Mouse (Mus musculus): ENCODE results near the gene Map6. TPM values are rescaled to one million over a fixed set of nuclear protein-coding genes. Genes with fewer than 3 reads are reported as not detected.

The Map6 gene
- polyA plus RNA-seq, 1 experiment from 2014 or later: 6.2 TPM

DNA sequence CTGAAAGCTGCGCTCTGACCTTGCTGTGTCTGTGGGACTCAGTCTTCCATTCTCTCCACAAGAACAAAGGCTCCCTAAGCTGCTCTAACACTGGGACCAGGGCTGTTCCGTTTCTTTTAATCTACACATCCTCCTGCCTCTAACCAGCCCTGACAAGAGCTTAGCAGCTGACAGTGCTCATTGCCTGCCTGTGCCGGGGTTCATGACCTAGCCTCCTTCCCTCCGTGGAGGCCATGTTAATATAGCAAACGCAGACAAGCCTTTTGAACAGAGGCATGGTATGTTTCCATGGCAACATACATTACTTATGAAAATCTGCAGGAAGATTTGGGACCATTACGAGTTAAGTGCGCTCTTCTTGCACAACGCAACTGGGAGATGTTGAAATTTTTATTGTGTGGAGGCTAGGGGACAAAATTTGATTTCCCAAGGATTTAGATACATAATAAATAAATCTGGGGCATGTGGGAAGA, 45.5 kb downstream of the Map6 start:
- Histone ChIP-seq H3K4me3 (ENCODE audit: low read depth, low read length) (no peak overlapping the region), H3K9me3 (ENCODE audit: control insufficient read depth, low read length) (no peaks in the 10 kb centered on the region), H3K9ac (ENCODE audit: low read length) (no peak overlapping the region), H3K36me3 (ENCODE audit: control insufficient read depth, insufficient read depth, low read length) (no peaks in the 10 kb centered on the region), H3K27ac (ENCODE audit: low read depth) (no peak overlapping the region), H3K4me2 (ENCODE audit: low read length) (no peak overlapping the region), H3K4me1 (replicated peaks; ENCODE audit: control insufficient read depth, insufficient read depth, low read length) (peaks cover 8% of the 10 kb centered on the region), H3K27me3 (replicated peaks; ENCODE audit: control insufficient read depth, insufficient read depth, low read length) (no peaks in the 10 kb centered on the region)
- peak; percentile 65; the same call in 1 of the 2 replicates for ATAC-seq (replicated peaks; ENCODE audit: low FRiP score, low TSS enrichment, low read depth)
- WGBS: 30% methylated on average over 8 of the region's 8 CpGs
- DNase-seq (ENCODE audit: low spot score): no peak

DNA sequence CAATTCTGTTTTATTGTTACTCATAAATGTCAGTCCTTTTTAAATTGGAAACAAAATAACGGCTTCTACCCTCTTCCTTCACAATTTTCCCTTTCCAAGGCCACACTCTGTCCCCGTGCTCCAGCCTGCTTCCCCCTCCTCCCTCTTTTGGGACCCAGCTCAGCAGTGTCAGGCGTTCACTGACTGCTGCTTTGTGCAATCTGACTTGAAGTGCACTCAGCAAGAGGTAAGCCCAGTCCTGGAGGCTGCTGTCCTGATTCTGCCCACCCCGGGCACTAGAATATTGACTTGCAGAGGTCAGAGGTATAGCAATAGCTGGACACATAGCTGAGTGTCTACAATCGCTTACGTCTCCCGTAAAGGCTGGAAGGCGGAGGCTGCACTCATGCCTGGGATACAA, 46.0 kb downstream of the Map6 start:
- Histone ChIP-seq H3K4me2 (ENCODE audit: low read length) (no peak overlapping the region), H3K27me3 (replicated peaks; ENCODE audit: control insufficient read depth, insufficient read depth, low read length) (no peaks in the 10 kb centered on the region), H3K4me3 (ENCODE audit: low read depth, low read length) (no peak overlapping the region), H3K9ac (ENCODE audit: low read length) (no peak overlapping the region), H3K9me3 (ENCODE audit: control insufficient read depth, low read length) (no peaks in the 10 kb centered on the region), H3K27ac (ENCODE audit: low read depth) (no peak overlapping the region), H3K36me3 (ENCODE audit: control insufficient read depth, insufficient read depth, low read length) (no peaks in the 10 kb centered on the region), H3K4me1 (replicated peaks; ENCODE audit: control insufficient read depth, insufficient read depth, low read length) (peaks cover 8% of the 10 kb centered on the region)
- DNase-seq (ENCODE audit: low spot score) (no peak), ATAC-seq (replicated peaks; ENCODE audit: low FRiP score, low TSS enrichment, low read depth) (no peak)
- 60% methylated on average over 8 of the region's 8 CpGs for WGBS

DNA sequence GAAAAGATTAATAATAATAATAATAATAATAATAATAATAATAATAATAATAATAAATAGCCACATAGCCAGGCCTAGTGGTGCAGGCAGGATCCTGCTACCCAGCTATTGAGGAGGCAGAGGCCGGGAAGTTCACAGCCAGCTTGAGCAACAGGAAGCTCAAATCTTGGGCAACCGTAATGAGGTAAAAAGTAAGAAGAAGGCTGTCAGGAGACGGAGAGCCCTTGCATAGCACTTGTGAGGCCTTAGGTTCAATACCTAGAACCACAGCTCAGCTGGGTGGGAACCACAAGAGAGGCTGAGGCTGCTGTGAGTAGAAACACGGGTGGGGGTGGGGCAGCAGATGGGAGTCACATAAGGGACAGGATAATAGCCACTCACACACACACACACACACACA, 47.3 kb downstream of the Map6 start:
- Histone ChIP-seq H3K4me3 (ENCODE audit: low read depth, low read length) (no peak overlapping the region), H3K36me3 (ENCODE audit: control insufficient read depth, insufficient read depth, low read length) (no peaks in the 10 kb centered on the region), H3K9me3 (ENCODE audit: control insufficient read depth, low read length) (no peaks in the 10 kb centered on the region), H3K27me3 (replicated peaks; ENCODE audit: control insufficient read depth, insufficient read depth, low read length) (no peaks in the 10 kb centered on the region), H3K4me1 (replicated peaks; ENCODE audit: control insufficient read depth, insufficient read depth, low read length) (peaks cover 9% of the 10 kb centered on the region), H3K27ac (ENCODE audit: low read depth) (no peak overlapping the region), H3K4me2 (ENCODE audit: low read length) (no peak overlapping the region), H3K9ac (ENCODE audit: low read length) (no peak overlapping the region)
- 87% methylated on average over 4 of the region's 4 CpGs for WGBS
- ATAC-seq (replicated peaks; ENCODE audit: low FRiP score, low TSS enrichment, low read depth): no peak
- no peak for DNase-seq (ENCODE audit: low spot score)

DNA sequence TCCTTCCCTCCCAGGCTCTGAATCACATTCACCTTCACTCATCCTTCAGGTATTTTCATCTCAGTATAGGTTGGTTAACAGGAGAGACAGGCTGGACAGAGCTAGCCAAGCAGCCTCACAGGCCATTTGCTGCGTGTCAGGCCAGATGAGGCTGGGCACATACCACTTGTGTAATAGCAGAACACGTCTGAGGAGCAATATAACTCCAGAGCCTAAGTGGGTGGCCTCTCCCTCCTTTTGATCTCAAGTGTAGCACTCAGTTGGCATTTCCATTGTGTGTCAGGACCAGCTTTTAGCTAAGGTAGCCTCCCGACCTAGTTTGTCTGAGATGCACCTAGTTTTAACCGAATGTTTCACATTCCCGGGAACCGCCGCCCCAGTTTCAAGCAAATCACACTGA, 49.0 kb downstream of the Map6 start:
- no peak overlapping the region for H3K27ac ChIP-seq (ENCODE audit: low read depth)
- H3K4me2 ChIP-seq (ENCODE audit: low read length): no peak overlapping the region
- no peak overlapping the region for H3K9ac ChIP-seq (ENCODE audit: low read length)
- H3K4me1 ChIP-seq (replicated peaks; ENCODE audit: control insufficient read depth, insufficient read depth, low read length): peaks cover 16% of the 10 kb centered on the region
- DNase-seq (ENCODE audit: low spot score) (no peak), ATAC-seq (replicated peaks; ENCODE audit: low FRiP score, low TSS enrichment, low read depth) (no peak)
- no peak overlapping the region for H3K4me3 ChIP-seq (ENCODE audit: low read depth, low read length)
- no peaks in the 10 kb centered on the region for H3K27me3 ChIP-seq (replicated peaks; ENCODE audit: control insufficient read depth, insufficient read depth, low read length)
- H3K9me3 ChIP-seq (ENCODE audit: control insufficient read depth, low read length): no peaks in the 10 kb centered on the region
- 54% methylated on average over 7 of the region's 7 CpGs for WGBS
- no peaks in the 10 kb centered on the region for H3K36me3 ChIP-seq (ENCODE audit: control insufficient read depth, insufficient read depth, low read length)

DNA sequence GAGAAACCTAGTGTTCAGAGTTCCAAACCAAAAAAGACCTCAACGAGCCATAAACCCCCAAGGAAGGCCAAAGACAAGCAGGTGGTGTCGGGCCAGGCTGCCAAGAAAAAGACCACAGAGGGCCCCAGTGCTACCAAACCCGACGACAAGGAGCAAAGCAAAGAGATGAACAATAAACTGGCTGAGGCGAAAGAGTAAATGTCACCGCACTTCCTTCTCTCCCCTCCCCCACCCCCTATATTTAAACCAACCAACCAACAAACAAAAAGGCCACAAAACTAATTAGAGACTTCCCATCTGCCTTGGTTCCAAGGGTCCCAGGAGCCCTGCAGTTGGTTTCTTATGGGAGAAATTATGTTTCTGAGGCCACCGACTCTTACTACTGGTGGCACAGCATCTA, 50.2 kb downstream of the Map6 start:
- DNase-seq (ENCODE audit: low spot score) (no peak), ATAC-seq (replicated peaks; ENCODE audit: low FRiP score, low TSS enrichment, low read depth) (no peak)
- Histone ChIP-seq H3K27ac (ENCODE audit: low read depth) (no peak overlapping the region), H3K36me3 (ENCODE audit: control insufficient read depth, insufficient read depth, low read length) (no peaks in the 10 kb centered on the region), H3K9me3 (ENCODE audit: control insufficient read depth, low read length) (no peaks in the 10 kb centered on the region), H3K27me3 (replicated peaks; ENCODE audit: control insufficient read depth, insufficient read depth, low read length) (no peaks in the 10 kb centered on the region), H3K4me1 (replicated peaks; ENCODE audit: control insufficient read depth, insufficient read depth, low read length) (peaks cover 12% of the 10 kb centered on the region), H3K4me3 (ENCODE audit: low read depth, low read length) (no peak overlapping the region), H3K9ac (ENCODE audit: low read length) (no peak overlapping the region), H3K4me2 (ENCODE audit: low read length) (no peak overlapping the region)
- 65% methylated on average over 7 of the region's 7 CpGs for WGBS

DNA sequence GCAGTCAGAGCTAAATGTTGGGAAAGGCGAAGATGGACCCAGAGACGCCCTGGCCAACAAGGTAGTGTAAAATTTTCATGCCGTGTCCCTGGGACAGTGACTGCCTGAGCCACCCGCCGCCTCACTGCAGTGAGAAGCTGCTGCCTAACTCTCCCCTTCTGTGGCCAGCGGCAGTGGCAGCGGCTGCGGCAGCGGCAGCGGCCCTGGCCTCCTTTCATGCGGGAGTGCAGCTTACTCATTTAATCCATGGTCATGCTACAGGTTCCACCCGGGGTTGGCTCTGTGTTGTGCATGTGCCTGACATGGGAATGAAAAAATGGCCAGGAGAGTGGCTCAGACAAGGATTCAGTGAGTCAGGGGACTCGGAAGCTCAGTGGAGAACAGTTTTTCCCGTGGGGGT, 53.3 kb downstream of the Map6 start:
- DNase-seq (ENCODE audit: low spot score) (no peak), ATAC-seq (replicated peaks; ENCODE audit: low FRiP score, low TSS enrichment, low read depth) (no peak)
- 45% methylated on average over 14 of the region's 14 CpGs for WGBS
- H3K4me2 ChIP-seq (ENCODE audit: low read length): no peak overlapping the region
- no peak overlapping the region for H3K4me3 ChIP-seq (ENCODE audit: low read depth, low read length)
- no peak overlapping the region for H3K27ac ChIP-seq (ENCODE audit: low read depth)
- H3K9ac ChIP-seq (ENCODE audit: low read length): no peak overlapping the region
- no peaks in the 10 kb centered on the region for H3K9me3 ChIP-seq (ENCODE audit: control insufficient read depth, low read length)
- no peaks in the 10 kb centered on the region for H3K27me3 ChIP-seq (replicated peaks; ENCODE audit: control insufficient read depth, insufficient read depth, low read length)
- no peaks in the 10 kb centered on the region for H3K36me3 ChIP-seq (ENCODE audit: control insufficient read depth, insufficient read depth, low read length)
- H3K4me1 ChIP-seq (replicated peaks; ENCODE audit: control insufficient read depth, insufficient read depth, low read length): peaks cover 12% of the 10 kb centered on the region

DNA sequence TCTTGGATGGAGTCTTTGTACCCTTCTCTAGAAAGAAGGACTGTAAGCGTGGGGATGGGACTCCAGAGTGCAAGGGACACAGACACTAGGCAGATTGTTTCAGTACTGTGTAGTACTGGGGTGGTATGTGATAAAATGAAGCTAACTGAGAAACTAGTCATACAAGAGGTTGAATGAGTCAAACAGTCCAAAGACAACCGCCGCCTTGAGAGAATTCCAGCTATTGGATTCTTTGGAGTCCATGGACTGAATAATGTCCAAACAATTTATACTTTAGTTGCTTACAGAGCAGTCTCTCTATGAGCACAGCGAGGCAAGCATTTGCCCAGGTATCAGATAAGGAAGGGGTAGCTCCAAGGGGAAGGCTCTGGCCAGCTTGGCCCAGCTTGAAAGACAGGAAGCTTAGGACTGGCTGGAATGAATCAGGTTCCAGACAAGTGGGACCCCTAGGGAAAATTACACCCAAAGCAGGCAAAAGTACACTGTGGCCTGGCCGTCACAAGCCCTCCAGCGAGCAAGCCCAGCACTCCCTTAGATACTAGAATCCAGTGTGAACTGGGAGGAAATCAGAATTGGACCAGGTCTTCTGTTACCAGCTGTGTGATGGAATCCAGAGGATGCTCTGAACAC, 55.6 kb downstream of the Map6 start:
- H3K4me3 ChIP-seq (ENCODE audit: low read depth, low read length): no peak overlapping the region

DNA sequence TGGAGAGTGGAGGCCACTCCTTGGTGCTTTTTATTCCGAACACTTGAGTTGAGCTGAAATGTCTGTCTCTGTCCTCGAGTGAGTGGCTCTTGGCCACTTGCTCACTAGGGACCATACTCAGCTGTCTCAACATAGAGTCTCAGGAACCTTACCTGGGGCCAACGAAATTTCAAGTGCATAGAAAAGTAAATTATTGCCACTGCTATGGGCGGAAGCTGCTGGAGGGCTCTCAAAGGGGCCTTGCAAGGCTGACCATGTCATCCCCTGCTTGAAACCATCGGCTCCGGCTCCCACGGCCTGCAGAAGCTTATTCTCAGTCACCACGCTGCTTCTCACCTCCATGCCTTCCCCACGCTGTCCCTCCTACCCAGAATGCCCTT, 56.1 kb downstream of the Map6 start:
- Histone ChIP-seq H3K4me1 (replicated peaks; ENCODE audit: control insufficient read depth, insufficient read depth, low read length) (peaks cover 12% of the 10 kb centered on the region), H3K27ac (ENCODE audit: low read depth) (no peak overlapping the region), H3K4me3 (ENCODE audit: low read depth, low read length) (no peak overlapping the region), H3K9ac (ENCODE audit: low read length) (no peak overlapping the region), H3K27me3 (replicated peaks; ENCODE audit: control insufficient read depth, insufficient read depth, low read length) (no peaks in the 10 kb centered on the region), H3K9me3 (ENCODE audit: control insufficient read depth, low read length) (no peaks in the 10 kb centered on the region), H3K36me3 (ENCODE audit: control insufficient read depth, insufficient read depth, low read length) (no peaks in the 10 kb centered on the region), H3K4me2 (ENCODE audit: low read length) (no peak overlapping the region)
- 85% methylated on average over 9 of the region's 9 CpGs for WGBS
- no peak for DNase-seq (ENCODE audit: low spot score)
- no peak for ATAC-seq (replicated peaks; ENCODE audit: low FRiP score, low TSS enrichment, low read depth)

More for the DNA sequence above, 55.6 kb downstream of the Map6 start:
- no peaks in the 10 kb centered on the region for H3K36me3 ChIP-seq (ENCODE audit: control insufficient read depth, insufficient read depth, low read length)
- peaks cover 12% of the 10 kb centered on the region for H3K4me1 ChIP-seq (replicated peaks; ENCODE audit: control insufficient read depth, insufficient read depth, low read length)
- no peak for ATAC-seq (replicated peaks; ENCODE audit: low FRiP score, low TSS enrichment, low read depth)
- H3K9ac ChIP-seq (ENCODE audit: low read length): no peak overlapping the region
- no peaks in the 10 kb centered on the region for H3K27me3 ChIP-seq (replicated peaks; ENCODE audit: control insufficient read depth, insufficient read depth, low read length)
- H3K27ac ChIP-seq (ENCODE audit: low read depth): no peak overlapping the region
- no peaks in the 10 kb centered on the region for H3K9me3 ChIP-seq (ENCODE audit: control insufficient read depth, low read length)
- WGBS: 81% methylated on average over 6 of the region's 6 CpGs
- no peak overlapping the region for H3K4me2 ChIP-seq (ENCODE audit: low read length)
- DNase-seq (ENCODE audit: low spot score): no peak

DNA sequence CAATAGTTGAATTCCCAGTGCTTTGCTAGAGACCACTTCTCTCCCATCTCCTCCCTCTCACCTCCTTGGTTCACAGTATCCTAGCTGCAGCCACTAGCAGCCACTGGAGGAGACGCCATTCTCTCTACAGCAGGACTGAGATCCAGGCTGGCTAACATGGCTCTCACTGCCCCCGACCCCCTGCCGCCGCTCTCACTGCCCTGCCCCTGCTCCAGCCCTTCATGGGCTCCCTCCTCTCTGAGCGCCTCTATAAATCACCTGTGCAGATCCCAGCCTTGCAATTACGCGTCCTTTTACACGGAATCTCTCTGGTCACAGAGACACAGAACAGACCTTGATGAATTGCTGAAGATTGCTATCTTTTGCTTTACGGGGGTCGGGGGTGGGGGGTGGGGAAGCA, 57.6 kb downstream of the Map6 start:
- 11% methylated on average over 10 of the region's 10 CpGs for WGBS

More for the DNA sequence above, 57.6 kb downstream of the Map6 start:
- Histone ChIP-seq H3K9ac (ENCODE audit: low read length) (no peak overlapping the region), H3K36me3 (ENCODE audit: control insufficient read depth, insufficient read depth, low read length) (no peaks in the 10 kb centered on the region), H3K27ac (ENCODE audit: low read depth) (no peak overlapping the region), H3K9me3 (ENCODE audit: control insufficient read depth, low read length) (no peaks in the 10 kb centered on the region), H3K4me3 (ENCODE audit: low read depth, low read length) (no peak overlapping the region), H3K27me3 (replicated peaks; ENCODE audit: control insufficient read depth, insufficient read depth, low read length) (no peaks in the 10 kb centered on the region), H3K4me2 (ENCODE audit: low read length) (no peak overlapping the region), H3K4me1 (replicated peaks; ENCODE audit: control insufficient read depth, insufficient read depth, low read length) (peaks cover 9% of the 10 kb centered on the region)
- DNase-seq (ENCODE audit: low spot score): no peak
- ATAC-seq (replicated peaks; ENCODE audit: low FRiP score, low TSS enrichment, low read depth): no peak
